Mouse (Mus musculus) left cerebral cortex, adult 2 months (tissue): ENCODE measurements around the gene Prl7a1. TPM values are rescaled to one million over a fixed set of nuclear protein-coding genes. Genes with fewer than 3 reads are reported as not detected.

ENCODE experiments used
- DNase-seq, 2 experiments: peaks; one replicate each; pipeline ENCODE4 v3.0.0; 2021 to 2022; ENCODE audit warnings: low spot score in 2 of 2, mixed read lengths in 1 of 2; ENCODE audit errors: extremely low spot score in 1 of 2
- H3K27ac ChIP-seq: fragments of 200-600 bp; 2 replicates; pipeline ENCODE4 v1.8.1; 2022
- H3K4me3 ChIP-seq: fragments of 200-600 bp; 2 replicates; pipeline ENCODE4 v1.8.1; 2022
- CTCF ChIP-seq: fragments of 200-600 bp; IDR thresholded peaks from 2 replicates; pipeline ENCODE4 v1.8.1; 2022; ENCODE audit warnings: antibody characterized with exemption, mild to moderate bottlenecking, moderate library complexity
- intact Hi-C: fragments of 180-260 bp; cut with DNase I; formaldehyde crosslinking; loops from one replicate; pipeline ENCODE4 v1.15.1; 2025
- long read RNA-seq, 2 experiments: library from polyadenylated mRNA; stranded (forward); transcript quantifications; one replicate each; pipeline ENCODE4 v2.0.0; 2021; ENCODE audit warnings: borderline mapping rate in 2 of 2
- total RNA-seq, 2 experiments: library from RNA; stranded (reverse); gene quantifications; 2 replicates each; pipeline ENCODE4 v1.2.3; 2021

Gene Prl7a1
- total RNA-seq, result not detected
- long read RNA-seq, experiment 1, result 0 reads
- long read RNA-seq, experiment 2, result 0 reads

GRCm38 (mm10) chr13:27642393-27642792 is at the start of gene Prl7a1:
Prl7a1 (minus strand) TSS chr13:27642493.
- H3K27ac ChIP-seq, result no peak within 1 kb of the TSS
- TF ChIP-seq CTCF, result no peak
- intact Hi-C loops, result no loop called here
- no peak for DNase-seq
- H3K4me3 ChIP-seq, result no peak within 1 kb of the TSS

- intact Hi-C loops, result no loop called here
- no peak for DNase-seq
- H3K4me3 ChIP-seq, result no peak within 1 kb of the TSS
- TF ChIP-seq CTCF, result no peak
- H3K27ac ChIP-seq, result no peak within 1 kb of the TSS
These were observed 25.6 kb upstream of the Prl7a1 start, which contains the start of gene Prl7a2 for GRCm38 (mm10) chr13:27667936-27668335. Prl7a2 (minus strand) TSS chr13:27668036.

- Histone ChIP-seq H3K27ac (no peak overlapping the region), H3K4me3 (no peak overlapping the region)
- no peak for TF ChIP-seq CTCF
- intact Hi-C loops, result no loop called here
- no peak for DNase-seq
These were observed 18.5 kb upstream of the Prl7a1 start for GRCm38 (mm10) chr13:27660747-27661146.

GRCm38 (mm10) chr13:27610482-27610881 is 31.8 kb downstream of the Prl7a1 start, which contains the start of gene Prl7b1:
Prl7b1 (minus strand) TSS chr13:27610582.
- Histone ChIP-seq H3K4me3 (no peak within 1 kb of the TSS), H3K27ac (no peak within 1 kb of the TSS)
- no peak for DNase-seq
- no peak for TF ChIP-seq CTCF
- intact Hi-C loops, result no loop called here

Other genes with a start within 250 kb of the Prl7a1 start
- gene Prl8a6, start 203.8 kb downstream of the Prl7a1 start, total RNA-seq, result not detected
- gene Prl8a8, start 129.3 kb downstream of the Prl7a1 start, total RNA-seq, result not detected
- not detected for gene Prl8a9, start 77.9 kb downstream of the Prl7a1 start, total RNA-seq
- gene Prl8a1, start 60.3 kb downstream of the Prl7a1 start, total RNA-seq, result not detected
- gene Prl7b1, start 31.9 kb downstream of the Prl7a1 start, total RNA-seq, result not detected
- gene Prl7a2, start 25.5 kb upstream of the Prl7a1 start, total RNA-seq, result not detected
- not detected for gene Prl7d1, start 74.2 kb upstream of the Prl7a1 start, total RNA-seq
- gene Prl7c1, start 138.3 kb upstream of the Prl7a1 start, total RNA-seq, result not detected
- gene Prl2a1, start 159.2 kb upstream of the Prl7a1 start, total RNA-seq, result not detected
- not detected for gene Prl2c1, start 206.8 kb upstream of the Prl7a1 start, total RNA-seq